Mouse (Mus musculus) liver, embryonic 14.5 days (tissue): ENCODE measurements around the gene Sh3tc1.

Source experiments
- CTCF ChIP-seq: IDR thresholded peaks from 2 replicates; pipeline ENCODE4 v1.5.1; 2016; ENCODE audit warnings: antibody characterized with exemption, low read depth, control low read depth
- EP300 ChIP-seq: IDR thresholded peaks from 2 replicates; pipeline ENCODE4 v1.6.1; 2016; ENCODE audit warnings: antibody characterized with exemption, low read depth

- TF ChIP-seq EP300 (no peak), CTCF (no peak)
These were observed 29.2 kb upstream of the Sh3tc1 start for GRCm38 (mm10) chr5:35768997-35769396.
